Mouse (Mus musculus): Measurements from ENCODE around the gene Zfp316. TPM values are rescaled to one million over a fixed set of nuclear protein-coding genes. Genes with fewer than 3 reads are reported as not detected.

Gene Zfp316
- total and polyA plus RNA-seq, 3 experiments, result 4.3 to 4.8 TPM; not detected in 1

DNA sequence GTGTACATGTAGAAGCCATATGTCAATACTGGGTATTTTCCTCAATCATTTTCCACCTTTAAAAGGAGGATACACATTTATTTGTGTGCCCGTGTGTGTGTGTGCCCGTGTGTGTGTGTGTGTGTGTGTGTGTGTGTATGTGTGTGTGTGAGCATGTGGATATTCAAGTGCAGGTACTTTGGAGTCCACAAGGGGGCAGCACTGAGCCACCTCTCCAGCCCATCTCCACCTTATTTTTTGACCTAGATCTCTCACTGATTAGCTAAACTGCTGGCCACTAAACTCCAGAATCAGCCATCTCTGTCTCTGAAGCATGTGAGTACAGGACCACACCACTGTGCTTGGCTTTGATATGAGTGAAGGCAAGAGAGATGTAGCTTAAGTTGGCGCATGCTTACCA, 25.0 kb upstream of the Zfp316 start:
- TF ChIP-seq CTCF (IDR thresholded peaks at IDR 0.05 in 2 of 3, conservative IDR thresholded peaks at IDR 0.05 in 1 of 3; ENCODE audit: control insufficient read depth in 1 of 3, insufficient read depth in 1 of 3, low read depth in 2 of 3, low read length in 3 of 3, poor library complexity in 1 of 3, severe bottlenecking in 1 of 3) (peak; percentile 45 to 57 (median 55); a peak in 5 of 6 replicates), UBTF (IDR thresholded peaks at IDR 0.05; ENCODE audit: borderline replicate concordance, insufficient read depth, low read depth, low read length) (no peak), POLR2A (IDR thresholded peaks at IDR 0.05; ENCODE audit: control insufficient read depth in 1 of 2, insufficient read depth in 1 of 2, low read depth in 1 of 2, low read length in 2 of 2, poor library complexity in 1 of 2) (no peak), SMC3 (IDR thresholded peaks at IDR 0.05; ENCODE audit: low read depth, low read length) (peak; percentile 36)
- DNase-seq (ENCODE audit: low read depth, low spot score), result no peak
- H3K4me1 ChIP-seq (ENCODE audit: control insufficient read depth in 1 of 2, insufficient read depth in 2 of 2, low read length in 2 of 2), result no peaks in the 10 kb centered on the region
- no peak overlapping the region for H3K27ac ChIP-seq (ENCODE audit: control insufficient read depth, low read depth, low read length)
- no peak overlapping the region for H3K4me3 ChIP-seq (ENCODE audit: control insufficient read depth in 1 of 2, insufficient read depth in 1 of 2, low read depth in 2 of 2, low read length in 2 of 2)
- no peaks in the 10 kb centered on the region for H3K9me3 ChIP-seq (replicated peaks; ENCODE audit: insufficient read depth, low read length)
- no peak overlapping the region for H3K9ac ChIP-seq (ENCODE audit: control insufficient read depth, low read depth, low read length, poor library complexity, severe bottlenecking)
- peaks cover 0 to under 1% of the 10 kb centered on the region in 2 experiments; a peak in 2 of 4 replicates for H3K36me3 ChIP-seq (ENCODE audit: control insufficient read depth in 1 of 2, insufficient read depth in 2 of 2, low read length in 2 of 2)
- H3K79me2 ChIP-seq (ENCODE audit: control insufficient read depth, insufficient read depth, low read length, poor library complexity), result no peaks in the 10 kb centered on the region
- no peaks in the 10 kb centered on the region for H3K27me3 ChIP-seq (ENCODE audit: control insufficient read depth in 1 of 2, insufficient read depth in 2 of 2, low read length in 2 of 2)

DNA sequence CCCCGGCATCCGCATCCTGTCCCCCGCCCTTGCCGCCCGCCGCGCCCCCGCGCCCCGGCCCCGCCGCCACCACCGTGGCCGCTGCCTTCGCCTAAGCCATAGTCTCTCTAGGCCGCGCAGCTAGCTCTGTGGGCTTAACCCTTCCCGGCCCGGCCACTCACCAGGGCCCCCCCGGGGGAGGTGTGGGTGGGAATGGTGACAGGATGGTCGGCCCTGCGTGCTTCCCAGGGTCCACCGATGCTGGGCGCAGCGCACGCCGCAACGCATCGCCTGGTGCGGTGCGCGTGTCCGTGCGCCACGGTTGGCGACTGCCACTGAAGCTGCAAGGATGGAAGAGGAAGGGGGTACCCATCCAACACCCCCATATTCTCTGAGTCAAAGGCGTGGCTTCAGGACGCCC, 23.6 kb upstream of the Zfp316 start, which contains the start of gene Zfp853:
Gene Zfp853 (minus strand): TSS at position 220 of the 400 bp plus-strand sequence.
- H3K4me1 ChIP-seq (ENCODE audit: control insufficient read depth in 1 of 2, insufficient read depth in 2 of 2, low read length in 2 of 2), result no peaks in the 10 kb centered on the region
- no peaks in the 10 kb centered on the region for H3K36me3 ChIP-seq (ENCODE audit: control insufficient read depth in 1 of 2, insufficient read depth in 2 of 2, low read length in 2 of 2)
- no peak for TF ChIP-seq SMC3 (IDR thresholded peaks at IDR 0.05; ENCODE audit: low read depth, low read length)
- TF ChIP-seq ZNF384 (IDR thresholded peaks at IDR 0.05; ENCODE audit: low read depth, low read length), result no peak
- TF ChIP-seq SIN3A (IDR thresholded peaks at IDR 0.05; ENCODE audit: low read length), result no peak
- TF ChIP-seq NELFE (IDR thresholded peaks at IDR 0.05; ENCODE audit: low read depth, low read length), result no peak
- no peak for TF ChIP-seq E2F4 (IDR thresholded peaks at IDR 0.05; ENCODE audit: borderline replicate concordance, low read depth, low read length)
- no peak for TF ChIP-seq NRF1 (IDR thresholded peaks at IDR 0.05; ENCODE audit: insufficient read depth, low read depth, low read length, poor library complexity, severe bottlenecking)
- TF ChIP-seq MYC (IDR thresholded peaks at IDR 0.05; ENCODE audit: low read depth, low read length), result no peak
- TF ChIP-seq RAD21 (IDR thresholded peaks at IDR 0.05; ENCODE audit: low read depth, low read length), result no peak
- no peak for TF ChIP-seq HCFC1 (IDR thresholded peaks at IDR 0.05; ENCODE audit: low read depth, low read length)
- no peak for TF ChIP-seq ZC3H11A (IDR thresholded peaks at IDR 0.05; ENCODE audit: low read depth, low read length)
- TF ChIP-seq MEF2A (IDR thresholded peaks at IDR 0.05; ENCODE audit: extremely low read depth, insufficient replicate concordance, low read depth, low read length, poor library complexity, severe bottlenecking), result no peak
- TF ChIP-seq POLR2AphosphoS2 (IDR thresholded peaks at IDR 0.05; ENCODE audit: low read length), result no peak
- TF ChIP-seq CTCF (IDR thresholded peaks at IDR 0.05 in 2 of 3, conservative IDR thresholded peaks at IDR 0.05 in 1 of 3; ENCODE audit: control insufficient read depth in 1 of 3, insufficient read depth in 1 of 3, low read depth in 2 of 3, low read length in 3 of 3, poor library complexity in 1 of 3, severe bottlenecking in 1 of 3), result no peak
- no peak for TF ChIP-seq POLR2A (IDR thresholded peaks at IDR 0.05; ENCODE audit: control insufficient read depth in 1 of 2, insufficient read depth in 1 of 2, low read depth in 1 of 2, low read length in 2 of 2, poor library complexity in 1 of 2)
- no peak for DNase-seq (ENCODE audit: low read depth, low spot score)
- H3K79me2 ChIP-seq (ENCODE audit: control insufficient read depth, insufficient read depth, low read length, poor library complexity), result no peaks in the 10 kb centered on the region
- H3K27ac ChIP-seq (ENCODE audit: control insufficient read depth, low read depth, low read length), result no peak within 1 kb of the TSS
- no peaks in the 10 kb centered on the region for H3K9me3 ChIP-seq (replicated peaks; ENCODE audit: insufficient read depth, low read length)
- no peaks in the 10 kb centered on the region for H3K27me3 ChIP-seq (ENCODE audit: control insufficient read depth in 1 of 2, insufficient read depth in 2 of 2, low read length in 2 of 2)
- H3K9ac ChIP-seq (ENCODE audit: control insufficient read depth, low read depth, low read length, poor library complexity, severe bottlenecking), result no peak within 1 kb of the TSS
- H3K4me3 ChIP-seq (ENCODE audit: control insufficient read depth in 1 of 2, insufficient read depth in 1 of 2, low read depth in 2 of 2, low read length in 2 of 2), result no peak within 1 kb of the TSS
